Mouse (Mus musculus): ENCODE measurements around the gene Ltbp3. TPM values are rescaled to one million over a fixed set of nuclear protein-coding genes. Genes with fewer than 3 reads are reported as not detected.

The Ltbp3 gene
- polyA plus RNA-seq, 1 experiment from 2014 or later: 51.9 TPM

- Histone ChIP-seq H3K4me3 (ENCODE audit: low read depth, low read length) (peak overlapping the region; percentile 71), H3K27ac (ENCODE audit: low read length) (peak overlapping the region; percentile 99), H3K4me1 (ENCODE audit: insufficient read depth, low read depth, low read length) (peaks cover 20% of the 10 kb centered on the region), H3K4me2 (replicated peaks; ENCODE audit: low read depth, low read length) (peak overlapping the region; percentile 85), H3K9ac (replicated peaks; ENCODE audit: low read depth) (peak overlapping the region; percentile 98), H3K27me3 (replicated peaks; ENCODE audit: insufficient read depth, low read length) (no peaks in the 10 kb centered on the region), H3K36me3 (ENCODE audit: insufficient read depth, low read length) (peaks cover 14% of the 10 kb centered on the region; the same call in 1 of the 2 replicates), H3K9me3 (ENCODE audit: low read length) (no peaks in the 10 kb centered on the region)
- no peak for ATAC-seq
- peak; percentile 57 for DNase-seq (ENCODE audit: low spot score)
- TF ChIP-seq EP300 (IDR thresholded peaks at IDR 0.05) (no peak), CTCF (IDR thresholded peaks at IDR 0.05) (no peak)
- WGBS: under 1% methylated on average over 3 of the region's 3 CpGs
Measured at GRCm38 (mm10) chr19:5801432-5801964, 60.8 kb downstream of the Ltbp3 start.

- TF ChIP-seq EP300 (IDR thresholded peaks at IDR 0.05) (peak; percentile 92; the same call in 1 of the 2 replicates), CTCF (IDR thresholded peaks at IDR 0.05) (no peak)
- H3K4me2 ChIP-seq (replicated peaks; ENCODE audit: low read depth, low read length): peak overlapping the region; percentile 85
- H3K27ac ChIP-seq (ENCODE audit: low read length): peak overlapping the region; percentile 99
- ATAC-seq: peak; percentile 39
- H3K27me3 ChIP-seq (replicated peaks; ENCODE audit: insufficient read depth, low read length): no peaks in the 10 kb centered on the region
- peaks cover 25% of the 10 kb centered on the region for H3K4me1 ChIP-seq (ENCODE audit: insufficient read depth, low read depth, low read length)
- WGBS: under 1% methylated on average over 25 of the region's 25 CpGs
- peak; percentile 98 for DNase-seq (ENCODE audit: low spot score)
- H3K9ac ChIP-seq (replicated peaks; ENCODE audit: low read depth): peak overlapping the region; percentile 98
- H3K9me3 ChIP-seq (ENCODE audit: low read length): no peaks in the 10 kb centered on the region
- peaks cover 7% of the 10 kb centered on the region; the same call in 1 of the 2 replicates for H3K36me3 ChIP-seq (ENCODE audit: insufficient read depth, low read length)
- H3K4me3 ChIP-seq (ENCODE audit: low read depth, low read length): peak overlapping the region; percentile 71
Measured at GRCm38 (mm10) chr19:5802011-5802786, 61.5 kb downstream of the Ltbp3 start.

DNA sequence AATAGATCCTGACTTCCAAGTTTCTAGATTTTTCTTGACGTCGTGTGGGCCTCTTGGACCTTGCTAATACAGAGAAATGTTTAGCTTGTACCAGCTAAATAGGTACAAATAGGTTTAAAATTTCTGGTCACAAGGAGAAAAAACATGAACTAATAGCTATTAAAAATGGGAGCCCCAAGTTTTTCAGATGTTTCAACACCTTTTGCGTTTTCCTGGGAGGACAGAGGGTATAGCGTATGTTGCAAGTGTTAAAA, 62.0 kb downstream of the Ltbp3 start:
- 0% methylated on average over 4 of the region's 4 CpGs for WGBS
- no peak for TF ChIP-seq CTCF (IDR thresholded peaks at IDR 0.05)
- TF ChIP-seq EP300 (IDR thresholded peaks at IDR 0.05): peak; percentile 53; the same call in 1 of the 2 replicates
- Histone ChIP-seq H3K27ac (ENCODE audit: low read length) (peak overlapping the region; percentile 99), H3K9ac (replicated peaks; ENCODE audit: low read depth) (peak overlapping the region; percentile 98), H3K9me3 (ENCODE audit: low read length) (no peaks in the 10 kb centered on the region), H3K4me3 (ENCODE audit: low read depth, low read length) (peak overlapping the region; percentile 71), H3K27me3 (replicated peaks; ENCODE audit: insufficient read depth, low read length) (no peaks in the 10 kb centered on the region), H3K4me1 (ENCODE audit: insufficient read depth, low read depth, low read length) (peaks cover 29% of the 10 kb centered on the region), H3K4me2 (replicated peaks; ENCODE audit: low read depth, low read length) (peak overlapping the region; percentile 85), H3K36me3 (ENCODE audit: insufficient read depth, low read length) (peaks cover 4% of the 10 kb centered on the region; the same call in 1 of the 2 replicates)
- ATAC-seq (no peak), DNase-seq (ENCODE audit: low spot score) (no peak)

DNA sequence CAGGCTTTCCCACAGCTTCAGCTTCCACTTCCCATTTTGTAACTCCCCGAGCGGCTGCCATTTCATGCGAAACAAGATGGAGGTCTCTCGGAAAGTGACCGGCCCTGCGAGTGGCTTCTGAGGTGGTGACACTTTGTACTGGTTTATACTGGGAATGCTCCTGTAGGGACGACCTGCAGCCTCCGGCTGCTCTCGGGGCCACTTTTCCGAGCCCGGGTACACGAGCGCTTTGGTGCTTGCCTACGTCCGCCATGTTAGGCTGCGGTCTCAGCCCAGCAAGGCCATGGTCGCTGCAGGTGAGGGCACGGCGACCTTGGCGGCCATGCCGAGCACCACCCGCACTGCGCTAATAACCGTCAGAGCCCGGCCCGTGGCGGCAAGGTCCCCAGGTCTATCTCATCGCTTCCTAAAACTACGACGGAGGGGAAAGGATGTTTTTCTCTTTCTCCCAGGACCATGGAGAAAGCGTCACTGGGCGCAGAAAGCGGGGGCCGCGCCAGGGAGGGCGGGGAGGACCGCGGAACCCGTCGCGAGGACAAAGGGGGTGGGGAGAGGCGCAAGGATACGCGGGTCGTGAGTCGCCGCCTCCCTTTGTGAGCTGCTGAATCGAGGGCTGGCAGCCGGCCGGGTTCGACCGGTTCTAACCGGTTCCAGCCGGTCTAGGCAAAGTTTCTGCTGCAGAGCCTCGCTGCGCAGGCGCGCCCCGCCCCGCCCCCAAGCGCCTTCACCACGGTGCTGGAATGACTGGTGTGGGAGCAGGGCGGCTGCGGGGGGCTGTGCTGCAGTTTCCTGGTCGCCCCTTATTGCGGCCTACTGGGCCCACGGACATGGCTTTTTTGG, 62.6 kb downstream of the Ltbp3 start:
- peak overlapping the region; percentile 85 for H3K4me2 ChIP-seq (replicated peaks; ENCODE audit: low read depth, low read length)
- peak; percentile 98 for DNase-seq (ENCODE audit: low spot score)
- TF ChIP-seq CTCF (IDR thresholded peaks at IDR 0.05) (no peak), EP300 (IDR thresholded peaks at IDR 0.05) (peak; percentile 97)
- peaks cover 34% of the 10 kb centered on the region for H3K4me1 ChIP-seq (ENCODE audit: insufficient read depth, low read depth, low read length)
- H3K27me3 ChIP-seq (replicated peaks; ENCODE audit: insufficient read depth, low read length): no peaks in the 10 kb centered on the region
- WGBS: under 1% methylated on average over 54 of the region's 67 CpGs
- H3K27ac ChIP-seq (ENCODE audit: low read length): peak overlapping the region; percentile 99
- no peaks in the 10 kb centered on the region for H3K9me3 ChIP-seq (ENCODE audit: low read length)
- peaks cover 4% of the 10 kb centered on the region; the same call in 1 of the 2 replicates for H3K36me3 ChIP-seq (ENCODE audit: insufficient read depth, low read length)
- H3K4me3 ChIP-seq (ENCODE audit: low read depth, low read length): peak overlapping the region; percentile 71
- H3K9ac ChIP-seq (replicated peaks; ENCODE audit: low read depth): peak overlapping the region; percentile 98
- ATAC-seq: peak; percentile 89

GRCm38 (mm10) chr19:5803881-5804279, 63.2 kb downstream of the Ltbp3 start:
- ATAC-seq: no peak

More at GRCm38 (mm10) chr19:5803881-5804279, 63.2 kb downstream of the Ltbp3 start:
- Histone ChIP-seq H3K27me3 (replicated peaks; ENCODE audit: insufficient read depth, low read length) (no peaks in the 10 kb centered on the region), H3K9me3 (ENCODE audit: low read length) (no peaks in the 10 kb centered on the region), H3K4me1 (ENCODE audit: insufficient read depth, low read depth, low read length) (peaks cover 40% of the 10 kb centered on the region), H3K9ac (replicated peaks; ENCODE audit: low read depth) (peak overlapping the region; percentile 48; the same call in 1 of the 2 replicates), H3K4me2 (replicated peaks; ENCODE audit: low read depth, low read length) (peak overlapping the region; percentile 85), H3K36me3 (ENCODE audit: insufficient read depth, low read length) (no peaks in the 10 kb centered on the region; the same call in 1 of the 2 replicates), H3K27ac (ENCODE audit: low read length) (peak overlapping the region; percentile 99), H3K4me3 (ENCODE audit: low read depth, low read length) (peak overlapping the region; percentile 71)
- no peak for DNase-seq (ENCODE audit: low spot score)
- 0% methylated on average over 16 of the region's 16 CpGs for WGBS
- TF ChIP-seq CTCF (IDR thresholded peaks at IDR 0.05): no peak
- no peak; the same call in 1 of the 2 replicates for TF ChIP-seq EP300 (IDR thresholded peaks at IDR 0.05)

All from lung, postnatal 0 days (tissue).